Mouse (Mus musculus): ENCODE results near the gene Gm4491. TPM values are rescaled to one million over a fixed set of nuclear protein-coding genes. Genes with fewer than 3 reads are reported as not detected.

Gene Gm4491
- not detected in 2 replicates for polyA plus RNA-seq (2015; fragmentation: Nextera tagmentation; extraction: Ambion mirVana)

DNA sequence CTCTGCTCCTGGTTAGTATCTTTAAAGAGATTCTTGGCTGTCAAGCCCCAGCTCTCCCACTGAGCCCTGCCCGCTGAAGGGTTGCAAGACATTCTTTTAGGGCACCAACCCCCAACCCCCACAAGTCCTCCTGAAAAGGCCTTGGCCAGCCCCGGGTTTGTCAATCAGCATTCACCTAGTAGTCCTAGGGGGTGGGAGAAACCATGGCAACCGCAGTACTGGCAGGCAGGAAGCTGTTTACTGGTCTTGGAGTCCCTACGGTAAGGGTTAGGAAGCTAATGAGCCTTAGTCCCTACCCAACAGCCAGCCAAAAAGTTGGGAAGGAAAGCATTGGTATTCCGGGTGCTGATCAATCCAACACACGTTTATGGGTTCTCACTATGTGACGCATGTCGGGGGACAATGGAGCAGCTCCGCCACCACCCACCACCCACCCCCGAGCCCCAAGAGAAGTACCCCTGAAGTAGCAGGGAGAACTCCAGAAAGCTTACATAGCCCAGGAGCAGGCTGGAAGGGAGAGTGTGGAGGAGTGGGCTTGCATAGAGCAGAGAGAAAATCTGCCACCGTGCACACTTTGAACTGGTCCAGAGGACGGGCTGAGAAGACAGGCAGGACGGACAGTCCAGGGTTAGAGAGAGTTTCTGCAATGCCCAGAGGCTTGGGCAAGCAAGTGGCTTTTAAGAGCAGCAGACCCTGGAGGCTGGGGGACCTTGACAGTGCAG is at the start of gene Gm4491:
TSS of gene Gm4491 (minus strand) at position 61 of the 722 bp plus-strand sequence.
- Histone ChIP-seq H3K9me3 (replicated peaks; ENCODE audit: control insufficient read depth, low read length) (no peaks in the 10 kb centered on the region), H3K27me3 (ENCODE audit: control insufficient read depth, insufficient read depth, low read length) (peaks cover 18% of the 10 kb centered on the region), H3K4me1 (ENCODE audit: control insufficient read depth, insufficient read depth, low read length) (no peaks in the 10 kb centered on the region), H3K4me3 (ENCODE audit: low read length) (no peak within 1 kb of the TSS), H3K27ac (ENCODE audit: low read length) (no peak within 1 kb of the TSS), H3K9ac (ENCODE audit: low read length) (no peak within 1 kb of the TSS), H3K4me2 (ENCODE audit: low read depth, low read length) (no peak within 1 kb of the TSS), H3K36me3 (ENCODE audit: control insufficient read depth, insufficient read depth) (no peaks in the 10 kb centered on the region)
- WGBS, result 26% methylated on average over 13 of the region's 13 CpGs
- ATAC-seq (replicated peaks; ENCODE audit: extremely low read depth, insufficient read depth, low FRiP score), result no peak

DNA sequence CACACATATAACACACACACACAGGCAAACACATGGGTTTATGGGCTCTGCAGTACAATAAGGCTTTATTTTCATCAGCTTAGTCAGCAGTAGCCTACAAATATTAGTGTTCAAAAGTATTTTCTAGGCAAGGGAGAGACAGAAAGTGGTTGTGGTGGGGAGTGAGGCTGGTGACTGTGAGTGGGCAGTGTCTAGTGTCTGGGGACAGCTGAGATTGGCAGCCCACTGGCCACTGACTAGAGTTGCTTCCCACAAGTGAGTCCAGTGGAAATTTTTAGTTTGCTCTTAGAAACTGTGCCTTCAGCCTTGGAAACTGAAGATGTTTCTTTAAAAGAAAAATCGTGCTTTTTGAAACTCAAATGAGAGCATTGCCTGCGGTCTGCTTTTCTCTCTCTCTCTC is 46.1 kb upstream of the Gm4491 start:
- Histone ChIP-seq H3K4me1 (ENCODE audit: control insufficient read depth, insufficient read depth, low read length) (no peaks in the 10 kb centered on the region), H3K27me3 (ENCODE audit: control insufficient read depth, insufficient read depth, low read length) (no peaks in the 10 kb centered on the region), H3K9me3 (replicated peaks; ENCODE audit: control insufficient read depth, low read length) (no peaks in the 10 kb centered on the region), H3K4me2 (ENCODE audit: low read depth, low read length) (no peak overlapping the region), H3K27ac (ENCODE audit: low read length) (no peak overlapping the region), H3K36me3 (ENCODE audit: control insufficient read depth, insufficient read depth) (no peaks in the 10 kb centered on the region), H3K4me3 (ENCODE audit: low read length) (no peak overlapping the region), H3K9ac (ENCODE audit: low read length) (no peak overlapping the region)
- 60% methylated on average over 2 of the region's 2 CpGs for WGBS
- no peak for ATAC-seq (replicated peaks; ENCODE audit: extremely low read depth, insufficient read depth, low FRiP score)

DNA sequence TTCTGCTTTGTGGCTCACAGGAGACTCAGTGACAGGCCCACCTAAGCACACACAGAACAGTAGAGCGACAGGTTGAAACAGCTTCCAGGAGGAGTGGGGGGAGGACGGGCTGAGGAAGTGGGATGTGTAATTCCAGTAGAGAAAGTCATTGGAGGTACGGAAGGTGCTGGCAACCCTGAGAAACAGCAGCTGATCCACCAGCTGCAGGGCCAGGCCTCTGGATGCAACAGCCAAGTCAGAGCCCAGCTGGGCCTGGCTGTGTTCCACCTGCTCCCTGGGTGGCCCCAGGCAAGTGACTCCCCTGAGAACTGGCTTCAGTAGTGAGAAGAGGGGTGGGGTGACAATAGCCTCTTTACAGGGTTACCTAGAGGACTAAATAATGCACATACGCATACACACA is 45.5 kb upstream of the Gm4491 start:
- H3K27me3 ChIP-seq (ENCODE audit: control insufficient read depth, insufficient read depth, low read length), result no peaks in the 10 kb centered on the region
- no peaks in the 10 kb centered on the region for H3K9me3 ChIP-seq (replicated peaks; ENCODE audit: control insufficient read depth, low read length)
- no peak overlapping the region for H3K4me3 ChIP-seq (ENCODE audit: low read length)
- no peaks in the 10 kb centered on the region for H3K4me1 ChIP-seq (ENCODE audit: control insufficient read depth, insufficient read depth, low read length)
- no peak overlapping the region for H3K9ac ChIP-seq (ENCODE audit: low read length)
- no peak overlapping the region for H3K4me2 ChIP-seq (ENCODE audit: low read depth, low read length)
- 62% methylated on average over 4 of the region's 4 CpGs for WGBS
- no peak overlapping the region for H3K27ac ChIP-seq (ENCODE audit: low read length)
- ATAC-seq (replicated peaks; ENCODE audit: extremely low read depth, insufficient read depth, low FRiP score), result no peak
- H3K36me3 ChIP-seq (ENCODE audit: control insufficient read depth, insufficient read depth), result no peaks in the 10 kb centered on the region

DNA sequence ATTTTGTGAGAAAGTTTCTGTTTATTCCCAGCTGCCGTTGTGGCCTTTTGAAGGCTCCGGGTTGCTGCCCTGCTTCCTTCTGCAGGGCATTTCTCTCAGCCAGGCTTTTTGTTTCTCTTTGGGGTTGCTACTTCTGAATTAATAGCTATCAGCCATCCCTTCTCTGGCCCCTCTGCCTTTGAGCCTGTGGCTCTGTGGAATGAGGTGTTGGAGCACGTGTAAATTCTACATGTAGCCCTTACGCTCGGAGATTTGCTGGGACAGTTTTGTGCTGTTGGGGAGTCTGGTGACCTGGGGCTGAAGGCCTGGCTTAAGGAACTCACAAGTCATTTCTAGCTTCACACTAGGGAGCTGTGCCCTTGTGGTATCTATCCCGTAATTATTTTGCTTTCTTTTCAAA is 39.2 kb upstream of the Gm4491 start:
- no peak overlapping the region for H3K4me2 ChIP-seq (ENCODE audit: low read depth, low read length)
- H3K36me3 ChIP-seq (ENCODE audit: control insufficient read depth, insufficient read depth), result no peaks in the 10 kb centered on the region
- H3K27me3 ChIP-seq (ENCODE audit: control insufficient read depth, insufficient read depth, low read length), result no peaks in the 10 kb centered on the region
- no peak overlapping the region for H3K4me3 ChIP-seq (ENCODE audit: low read length)
- no peak overlapping the region for H3K9ac ChIP-seq (ENCODE audit: low read length)
- no peak overlapping the region for H3K27ac ChIP-seq (ENCODE audit: low read length)
- H3K4me1 ChIP-seq (ENCODE audit: control insufficient read depth, insufficient read depth, low read length), result no peaks in the 10 kb centered on the region
- 45% methylated on average over 6 of the region's 6 CpGs for WGBS
- ATAC-seq (replicated peaks; ENCODE audit: extremely low read depth, insufficient read depth, low FRiP score), result no peak
- H3K9me3 ChIP-seq (replicated peaks; ENCODE audit: control insufficient read depth, low read length), result no peaks in the 10 kb centered on the region

DNA sequence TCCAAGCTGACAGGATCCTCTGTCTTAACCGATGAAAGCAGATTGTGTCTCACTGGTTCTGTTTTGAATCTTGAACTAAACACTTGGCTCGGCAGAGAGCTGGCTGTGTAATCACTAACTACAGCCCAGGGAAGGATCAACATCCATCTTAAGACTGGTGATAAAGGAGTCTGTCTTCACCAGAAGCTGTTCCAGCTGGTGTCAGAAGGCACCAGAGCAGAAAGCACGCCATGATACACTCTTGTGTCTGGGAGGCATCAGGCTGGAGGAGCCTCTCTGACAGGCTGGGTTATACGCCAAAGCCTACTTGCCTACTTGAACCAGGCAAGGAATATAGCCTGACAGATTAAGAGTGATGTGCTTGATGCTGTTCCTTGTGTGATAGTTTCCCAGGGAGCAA is 30.1 kb upstream of the Gm4491 start:
- H3K9ac ChIP-seq (ENCODE audit: low read length), result no peak overlapping the region
- H3K36me3 ChIP-seq (ENCODE audit: control insufficient read depth, insufficient read depth), result no peaks in the 10 kb centered on the region
- H3K4me3 ChIP-seq (ENCODE audit: low read length), result no peak overlapping the region
- no peaks in the 10 kb centered on the region; the same call in 1 of the 2 replicates for H3K27me3 ChIP-seq (ENCODE audit: control insufficient read depth, insufficient read depth, low read length)
- no peak overlapping the region for H3K4me2 ChIP-seq (ENCODE audit: low read depth, low read length)
- WGBS, result 17% methylated on average over 4 of the region's 4 CpGs
- no peaks in the 10 kb centered on the region; the same call in 1 of the 2 replicates for H3K9me3 ChIP-seq (replicated peaks; ENCODE audit: control insufficient read depth, low read length)
- ATAC-seq (replicated peaks; ENCODE audit: extremely low read depth, insufficient read depth, low FRiP score), result no peak
- H3K4me1 ChIP-seq (ENCODE audit: control insufficient read depth, insufficient read depth, low read length), result no peaks in the 10 kb centered on the region
- H3K27ac ChIP-seq (ENCODE audit: low read length), result no peak overlapping the region

DNA sequence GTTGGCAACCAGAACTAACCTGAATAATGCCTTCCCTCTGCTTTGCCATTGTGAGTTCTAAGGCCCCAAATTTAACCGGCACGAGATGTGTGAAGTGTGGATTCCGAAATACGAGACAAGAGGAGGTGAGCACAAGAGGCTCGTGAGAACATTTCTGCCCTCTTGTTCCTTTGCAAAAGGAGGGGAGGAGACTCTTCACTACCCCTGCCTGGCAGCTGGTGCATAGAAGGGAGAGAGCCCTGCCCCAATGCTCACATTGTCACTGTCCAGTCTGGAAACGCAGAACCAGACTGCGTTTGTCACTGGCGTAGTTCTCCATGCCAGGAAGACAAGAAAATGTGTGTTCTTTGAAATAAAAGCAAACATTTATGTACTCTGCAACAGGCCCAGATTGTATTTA is 19.6 kb upstream of the Gm4491 start:
- H3K9me3 ChIP-seq (replicated peaks; ENCODE audit: control insufficient read depth, low read length), result no peaks in the 10 kb centered on the region
- no peak overlapping the region for H3K9ac ChIP-seq (ENCODE audit: low read length)
- peaks cover 50% of the 10 kb centered on the region for H3K27me3 ChIP-seq (ENCODE audit: control insufficient read depth, insufficient read depth, low read length)
- no peak overlapping the region for H3K4me2 ChIP-seq (ENCODE audit: low read depth, low read length)
- no peaks in the 10 kb centered on the region for H3K36me3 ChIP-seq (ENCODE audit: control insufficient read depth, insufficient read depth)
- ATAC-seq (replicated peaks; ENCODE audit: extremely low read depth, insufficient read depth, low FRiP score), result no peak
- H3K4me1 ChIP-seq (ENCODE audit: control insufficient read depth, insufficient read depth, low read length), result no peaks in the 10 kb centered on the region
- 62% methylated on average over 8 of the region's 8 CpGs for WGBS
- H3K4me3 ChIP-seq (ENCODE audit: low read length), result no peak overlapping the region
- no peak overlapping the region for H3K27ac ChIP-seq (ENCODE audit: low read length)

DNA sequence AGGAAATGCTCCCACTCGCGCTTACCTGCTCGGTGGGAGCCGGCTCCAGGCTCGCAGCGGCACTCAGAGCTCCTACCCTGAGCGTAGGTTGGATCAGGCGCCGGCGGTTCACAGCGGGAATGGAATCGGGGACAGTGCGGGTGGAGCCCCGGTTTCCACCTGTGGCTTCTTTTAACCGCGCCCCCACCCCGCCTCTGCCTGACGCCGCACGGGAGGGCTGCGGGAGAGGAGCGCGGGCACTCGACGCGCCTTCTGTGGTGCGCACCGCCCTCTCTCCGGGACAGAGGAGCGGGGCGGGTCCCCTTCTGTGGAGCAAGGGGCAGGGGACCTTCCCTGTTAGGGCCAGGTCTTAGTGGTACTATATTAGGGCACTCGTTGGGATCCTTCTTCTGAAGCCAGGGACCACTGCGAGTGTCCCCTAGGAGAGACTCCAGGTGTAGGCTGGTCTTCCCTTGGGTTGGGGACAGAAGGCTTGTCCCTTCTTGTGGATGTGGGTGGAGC is 17.5 kb upstream of the Gm4491 start, which contains the start of gene Gjb6:
TSS of gene Gjb6 (minus strand) at position 451 of the 501 bp plus-strand sequence.
- Histone ChIP-seq H3K36me3 (ENCODE audit: control insufficient read depth, insufficient read depth) (no peaks in the 10 kb centered on the region), H3K9me3 (replicated peaks; ENCODE audit: control insufficient read depth, low read length) (no peaks in the 10 kb centered on the region), H3K4me2 (ENCODE audit: low read depth, low read length) (peak within 1 kb of the TSS; percentile 60), H3K27me3 (ENCODE audit: control insufficient read depth, insufficient read depth, low read length) (peaks cover 47% of the 10 kb centered on the region), H3K9ac (ENCODE audit: low read length) (no peak within 1 kb of the TSS), H3K27ac (ENCODE audit: low read length) (no peak within 1 kb of the TSS), H3K4me3 (ENCODE audit: low read length) (peak within 1 kb of the TSS; percentile 38), H3K4me1 (ENCODE audit: control insufficient read depth, insufficient read depth, low read length) (no peaks in the 10 kb centered on the region)
- ATAC-seq (replicated peaks; ENCODE audit: extremely low read depth, insufficient read depth, low FRiP score), result no peak
- WGBS, result 5% methylated on average over 33 of the region's 33 CpGs

DNA sequence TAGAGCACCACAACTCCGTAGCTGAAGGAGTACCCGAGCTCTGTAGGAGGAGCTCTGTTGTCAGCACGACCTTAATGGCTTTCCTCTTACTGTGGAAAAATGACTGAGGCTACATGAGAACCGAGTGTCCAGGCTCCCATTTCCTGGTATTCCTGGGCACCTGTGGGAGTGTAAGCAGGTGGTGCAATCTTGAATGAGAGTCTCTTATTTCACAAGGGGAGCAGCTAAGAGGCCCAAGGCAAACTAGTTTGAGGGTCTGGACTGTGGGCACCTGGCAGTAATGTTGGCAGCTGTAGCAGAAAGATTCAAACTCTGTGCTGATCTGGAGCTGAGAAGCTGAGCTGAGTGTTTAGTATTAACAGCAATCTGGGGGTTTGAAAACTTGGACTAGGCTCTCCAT is 11.7 kb upstream of the Gm4491 start:
- Histone ChIP-seq H3K4me2 (ENCODE audit: low read depth, low read length) (no peak overlapping the region), H3K27ac (ENCODE audit: low read length) (no peak overlapping the region), H3K9ac (ENCODE audit: low read length) (no peak overlapping the region), H3K36me3 (ENCODE audit: control insufficient read depth, insufficient read depth) (no peaks in the 10 kb centered on the region), H3K9me3 (replicated peaks; ENCODE audit: control insufficient read depth, low read length) (no peaks in the 10 kb centered on the region), H3K27me3 (ENCODE audit: control insufficient read depth, insufficient read depth, low read length) (peaks cover 9% of the 10 kb centered on the region), H3K4me3 (ENCODE audit: low read length) (no peak overlapping the region), H3K4me1 (ENCODE audit: control insufficient read depth, insufficient read depth, low read length) (no peaks in the 10 kb centered on the region)
- 54% methylated on average over 4 of the region's 4 CpGs for WGBS
- ATAC-seq (replicated peaks; ENCODE audit: extremely low read depth, insufficient read depth, low FRiP score), result no peak

DNA sequence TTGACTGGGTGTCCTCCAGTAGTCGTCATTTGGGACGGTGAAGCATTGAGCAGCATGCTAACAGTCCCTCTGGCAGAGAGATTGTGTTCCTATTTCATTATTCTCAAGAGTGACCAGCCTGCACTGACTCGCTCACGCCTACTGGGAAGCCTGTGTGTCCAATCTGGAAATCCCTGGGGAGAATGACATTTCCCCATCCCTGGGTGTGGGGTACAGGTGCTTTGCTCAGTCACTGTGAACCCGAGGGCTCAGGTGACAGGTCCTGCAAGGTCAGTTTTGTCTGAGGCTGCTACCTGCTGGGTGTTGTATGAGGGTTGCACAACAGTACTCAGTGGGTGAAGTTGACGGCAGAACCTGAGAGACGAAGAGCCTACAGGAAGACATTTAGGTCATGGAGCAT is 6.6 kb upstream of the Gm4491 start:
- Histone ChIP-seq H3K9ac (ENCODE audit: low read length) (no peak overlapping the region), H3K4me2 (ENCODE audit: low read depth, low read length) (no peak overlapping the region), H3K27me3 (ENCODE audit: control insufficient read depth, insufficient read depth, low read length) (0 out of 2 replicates have a peak, but pooled peaks cover 5% of the 10 kb centered on the region), H3K36me3 (ENCODE audit: control insufficient read depth, insufficient read depth) (no peaks in the 10 kb centered on the region), H3K27ac (ENCODE audit: low read length) (no peak overlapping the region), H3K4me3 (ENCODE audit: low read length) (no peak overlapping the region), H3K9me3 (replicated peaks; ENCODE audit: control insufficient read depth, low read length) (no peaks in the 10 kb centered on the region), H3K4me1 (ENCODE audit: control insufficient read depth, insufficient read depth, low read length) (no peaks in the 10 kb centered on the region)
- no peak for ATAC-seq (replicated peaks; ENCODE audit: extremely low read depth, insufficient read depth, low FRiP score)
- 80% methylated on average over 7 of the region's 7 CpGs for WGBS

Measured in heart, embryonic 16.5 days (tissue).